Mouse (Mus musculus): ENCODE measurements around the gene BC117090. TPM values are rescaled to one million over a fixed set of nuclear protein-coding genes. Genes with fewer than 3 reads are reported as not detected.
"Not testable (repeated sequence)": the region's sequence is repeated elsewhere in the genome, so short reads cannot be mapped to it uniquely, and the experiment has no call there.

BC117090 gene
- not detected for total RNA-seq (2022)

- no peak for DNase-seq (ENCODE audit: low spot score in 2 of 2)
Observed at GRCm38 (mm10) chr16:36334232-36334631, at the start of gene BC117090. Gene BC117090 (minus strand): TSS chr16:36334332.

- not testable (repeated sequence) for DNase-seq (ENCODE audit: low spot score in 2 of 2)
Observed at GRCm38 (mm10) chr16:36367648-36368047, 33.5 kb upstream of the BC117090 start, which contains the start of gene BC100530. Gene BC100530 (minus strand): TSS chr16:36367748.

- no peak for DNase-seq (ENCODE audit: low spot score in 2 of 2)
Observed at GRCm38 (mm10) chr16:36337171-36337570, 3.0 kb upstream of the BC117090 start.

GRCm38 (mm10) chr16:36319286-36319685, 14.8 kb downstream of the BC117090 start:
- DNase-seq (ENCODE audit: low spot score in 2 of 2): no peak

- not testable (repeated sequence) for DNase-seq (ENCODE audit: low spot score in 2 of 2)
Observed at GRCm38 (mm10) chr16:36316111-36316510, 18.0 kb downstream of the BC117090 start.

- no peak for DNase-seq (ENCODE audit: low spot score in 2 of 2)
Observed at GRCm38 (mm10) chr16:36307631-36308030, 26.5 kb downstream of the BC117090 start.

GRCm38 (mm10) chr16:36289140-36289539, 45.0 kb downstream of the BC117090 start:
- DNase-seq (ENCODE audit: low spot score in 2 of 2): no peak

- DNase-seq (ENCODE audit: low spot score in 2 of 2): not testable (repeated sequence)
Observed at GRCm38 (mm10) chr16:36276796-36277195, 57.3 kb downstream of the BC117090 start, which contains the start of gene Stfa1. Gene Stfa1 (plus strand): TSS chr16:36276951.

Other genes starting within 250 kb of the BC117090 start
- gene Csta1, start 203.1 kb downstream of the BC117090 start, total RNA-seq (2022): not detected
- gene Stfa2l1, start 177.5 kb downstream of the BC117090 start, total RNA-seq (2022): not detected
- gene Gm5483, start 150.1 kb downstream of the BC117090 start, total RNA-seq (2022): not detected
- not detected for gene Gm5416, start 123.9 kb downstream of the BC117090 start, total RNA-seq (2022)
- not detected for gene 2010005H15Rik, start 112.9 kb downstream of the BC117090 start, total RNA-seq (2022)
- not detected for gene Stfa1, start 57.4 kb downstream of the BC117090 start, total RNA-seq (2022)
- gene BC100530, start 33.4 kb upstream of the BC117090 start, total RNA-seq (2022): not detected
- gene Stfa2, start 74.1 kb upstream of the BC117090 start, total RNA-seq (2022): not detected
- not detected for gene Stfa3, start 121.1 kb upstream of the BC117090 start, total RNA-seq (2022)
- gene Casr, start 227.8 kb upstream of the BC117090 start, total RNA-seq (2022): under 1 TPM; 0.30 to 0.79 (median 0.52) TPM

All from left cerebral cortex, adult 8-10 months (tissue).